In the genomic region with DNA sequence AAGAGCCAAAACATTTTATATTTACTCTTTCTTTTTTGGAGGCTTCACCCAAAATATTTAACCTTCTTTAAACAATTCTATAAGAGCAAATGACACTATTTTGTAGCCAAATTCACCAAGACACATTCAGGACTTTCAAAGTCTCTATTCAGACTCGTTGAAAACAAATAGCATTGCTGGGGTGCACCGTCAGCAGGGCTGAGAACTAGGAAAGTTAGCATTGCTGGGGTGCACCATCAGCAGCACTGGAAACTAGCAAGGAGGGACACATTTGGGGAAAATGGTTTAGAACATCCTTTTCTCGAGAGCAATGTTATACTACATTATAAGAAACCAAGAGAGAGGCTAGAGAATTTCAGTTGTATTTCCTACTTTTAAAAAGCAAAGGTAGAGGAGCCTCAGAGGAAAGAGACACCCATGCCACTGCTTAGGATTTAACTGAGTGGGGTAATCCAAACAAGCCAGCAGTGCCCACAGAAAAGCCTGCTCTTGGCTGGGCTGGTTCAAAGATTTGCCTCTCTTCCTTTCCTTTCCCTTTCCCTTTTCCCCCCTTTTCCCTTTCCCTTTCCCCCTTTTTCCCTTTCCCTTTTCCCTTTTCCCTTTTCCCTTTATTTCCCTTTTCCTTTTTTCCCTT, we compare ENCODE assay signal across 9 mouse cellular contexts.
"Had no signal": no experiment of that assay in that cellular context is flagged by ENCODE, and none has a peak within 500 bp of the region (broad histone marks: within the 10 kb centered on the region; RNA-seq: fewer than 3 reads in every experiment).

No protein-coding gene starts in this region.

- ATAC-seq: lung, postnatal 0 days; midbrain, embryonic 13.5 days had no signal

- DNase-seq: kidney, adult 9 months; kidney, postnatal 4 days; left cerebral cortex, postnatal 4 days; lung, adult 2 months; lung, postnatal 4 days; thymus, adult 2 months; thymus, postnatal 25 days had no signal
